Mouse (Mus musculus) cortical plate, adult 2 months (tissue): Measurements from ENCODE around the gene Ctu2.

ENCODE experiments used
- CTCF ChIP-seq: fragments of 200-500 bp; IDR thresholded peaks from 2 replicates; pipeline ENCODE4 v1.5.1; 2011; ENCODE audit warnings: mild to moderate bottlenecking, control low read depth, low read length; ENCODE audit not compliant: insufficient read depth; ENCODE audit errors: extremely low read depth
- POLR2A ChIP-seq: fragments of 200-500 bp; IDR thresholded peaks from 2 replicates; pipeline ENCODE4 v1.6.1; 2011; ENCODE audit warnings: mild to moderate bottlenecking, low read length, control low read depth; ENCODE audit not compliant: insufficient read depth; ENCODE audit errors: extremely low read depth

DNA sequence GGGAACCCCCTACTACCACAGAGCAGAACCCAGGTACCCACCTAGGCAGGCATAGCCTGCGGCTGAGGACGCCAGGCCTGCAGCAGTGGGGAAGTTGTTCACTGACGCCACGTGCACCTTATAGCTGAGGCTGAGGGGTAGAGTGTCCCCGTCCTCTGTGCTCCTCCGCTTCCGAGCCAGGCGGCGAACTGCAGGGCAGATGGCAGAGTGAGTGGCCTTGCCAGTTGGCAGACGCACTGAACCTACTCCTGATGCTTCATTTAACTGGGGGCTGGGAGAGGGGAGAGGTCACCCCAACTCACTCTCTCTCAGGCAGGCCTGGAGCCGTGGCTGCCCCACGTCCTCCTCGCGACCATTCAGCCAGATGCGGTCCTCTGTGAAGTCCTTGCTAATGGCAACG is 36.6 kb upstream of the Ctu2 start:
- TF ChIP-seq CTCF (no peak), POLR2A (no peak)
